Mouse (Mus musculus) C2C12 (cell line): ENCODE results near the gene Anxa3.

Experiments
- CEBPB ChIP-seq: IDR thresholded peaks from one replicate; pipeline ENCODE4 v1.6.1; 2011; ENCODE audit warnings: low read depth, mild to moderate bottlenecking, control low read depth, moderate library complexity
- CTCF ChIP-seq: IDR thresholded peaks from one replicate; pipeline ENCODE4 v1.5.1; 2011; ENCODE audit not compliant: control insufficient read depth, insufficient read depth, insufficient read length
- FOSL1 ChIP-seq: IDR thresholded peaks from one replicate; pipeline ENCODE4 v1.8.0; 2011; ENCODE audit warnings: mild to moderate bottlenecking, low read length; ENCODE audit not compliant: poor library complexity, insufficient read depth, severe bottlenecking
- MAX ChIP-seq: IDR thresholded peaks from one replicate; pipeline ENCODE4 v1.6.1; 2011; ENCODE audit warnings: mild to moderate bottlenecking, control low read depth
- MYOD1 ChIP-seq: IDR thresholded peaks from one replicate; pipeline ENCODE4 v1.6.1; 2011; ENCODE audit warnings: low read depth; ENCODE audit not compliant: control insufficient read depth, insufficient read length
- MYOG ChIP-seq: IDR thresholded peaks from one replicate; pipeline ENCODE4 v1.6.1; 2011; ENCODE audit not compliant: control insufficient read depth, insufficient read length; ENCODE audit errors: extremely low read depth
- USF1 ChIP-seq: IDR thresholded peaks from one replicate; pipeline ENCODE4 v1.6.1; 2011; ENCODE audit warnings: low read depth, mild to moderate bottlenecking, control low read depth, moderate library complexity

DNA sequence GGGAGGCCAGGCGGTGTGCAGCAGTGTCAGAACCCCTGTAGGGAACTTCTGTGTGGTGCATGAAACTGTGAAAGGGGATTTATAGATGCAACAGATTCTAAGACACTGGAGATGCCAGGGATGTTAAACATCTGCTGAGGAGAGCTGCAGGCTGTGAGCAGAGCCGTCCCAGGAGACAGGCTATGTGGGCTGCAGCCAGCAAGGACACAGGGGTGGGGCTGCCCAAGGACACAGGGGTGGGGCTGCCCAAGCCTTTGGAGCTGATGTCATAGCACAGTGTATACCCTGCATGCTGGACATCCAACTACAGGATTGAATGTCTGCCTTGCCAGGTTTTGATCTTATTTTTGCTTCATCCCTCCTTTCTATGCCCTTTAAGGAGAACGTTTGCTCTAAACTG is 88.0 kb downstream of the Anxa3 start:
- TF ChIP-seq CTCF (no peak), USF1 (no peak), MYOG (no peak), FOSL1 (no peak), MAX (no peak), CEBPB (no peak), MYOD1 (no peak)
